Mouse (Mus musculus) embryo, embryonic 10.5 days (tissue): ENCODE results near the gene Tjap1.

Source experiments
- DNase-seq: peaks from one replicate; pipeline ENCODE4 v3.0.0-alpha.2; 2015; ENCODE audit warnings: low spot score

The Tjap1 gene

GRCm38 (mm10) chr17:46282483-46283123, at the start of gene Tjap1:
Gene Tjap1 (minus strand): TSS chr17:46283026.
- peak; percentile 93 for DNase-seq

GRCm38 (mm10) chr17:46328723-46329122, 45.9 kb upstream of the Tjap1 start:
- peak; percentile 7 for DNase-seq

- peak; percentile 98 for DNase-seq
Observed at GRCm38 (mm10) chr17:46327906-46328534, 45.2 kb upstream of the Tjap1 start, which contains the start of gene Abcc10. Gene Abcc10 (minus strand): TSS chr17:46328352.

GRCm38 (mm10) chr17:46327413-46327905, 44.6 kb upstream of the Tjap1 start:
- DNase-seq: peak; percentile 47

GRCm38 (mm10) chr17:46322046-46322823, 39.4 kb upstream of the Tjap1 start:
- DNase-seq: no peak

GRCm38 (mm10) chr17:46320492-46320891, 37.7 kb upstream of the Tjap1 start:
- DNase-seq: no peak

GRCm38 (mm10) chr17:46315813-46316212, 33.0 kb upstream of the Tjap1 start:
- DNase-seq: no peak

- DNase-seq: no peak
Observed at GRCm38 (mm10) chr17:46313135-46313715, 30.4 kb upstream of the Tjap1 start.

- DNase-seq: no peak
Observed at GRCm38 (mm10) chr17:46310515-46310914, 27.7 kb upstream of the Tjap1 start.

GRCm38 (mm10) chr17:46309835-46310234, 27.0 kb upstream of the Tjap1 start:
- DNase-seq: no peak

- no peak for DNase-seq
Observed at GRCm38 (mm10) chr17:46306956-46307355, 24.1 kb upstream of the Tjap1 start.

GRCm38 (mm10) chr17:46304184-46304583, 21.4 kb upstream of the Tjap1 start:
- no peak for DNase-seq

GRCm38 (mm10) chr17:46301892-46302291, 19.1 kb upstream of the Tjap1 start:
- DNase-seq: no peak

- peak; percentile 93 for DNase-seq
Observed at GRCm38 (mm10) chr17:46298220-46298913, 15.5 kb upstream of the Tjap1 start.

GRCm38 (mm10) chr17:46297364-46298219, 14.8 kb upstream of the Tjap1 start, which contains the start of gene Dlk2:
Gene Dlk2 (plus strand): TSS chr17:46297421.
- DNase-seq: peak; percentile 43

GRCm38 (mm10) chr17:46297028-46297363, 14.2 kb upstream of the Tjap1 start:
- DNase-seq: no peak

- no peak for DNase-seq
Observed at GRCm38 (mm10) chr17:46296601-46297000, 13.8 kb upstream of the Tjap1 start.

GRCm38 (mm10) chr17:46287678-46288095, 4.9 kb upstream of the Tjap1 start:
- peak; percentile 55 for DNase-seq

- DNase-seq: no peak
Observed at GRCm38 (mm10) chr17:46285407-46285806, 2.6 kb upstream of the Tjap1 start.

GRCm38 (mm10) chr17:46284653-46285052, 1.8 kb upstream of the Tjap1 start:
- DNase-seq: peak; percentile 36

- no peak for DNase-seq
Observed at GRCm38 (mm10) chr17:46283911-46284310, 1.1 kb upstream of the Tjap1 start.
